Mouse (Mus musculus): ENCODE results near the gene Ndufs3.

Ndufs3 gene

DNA sequence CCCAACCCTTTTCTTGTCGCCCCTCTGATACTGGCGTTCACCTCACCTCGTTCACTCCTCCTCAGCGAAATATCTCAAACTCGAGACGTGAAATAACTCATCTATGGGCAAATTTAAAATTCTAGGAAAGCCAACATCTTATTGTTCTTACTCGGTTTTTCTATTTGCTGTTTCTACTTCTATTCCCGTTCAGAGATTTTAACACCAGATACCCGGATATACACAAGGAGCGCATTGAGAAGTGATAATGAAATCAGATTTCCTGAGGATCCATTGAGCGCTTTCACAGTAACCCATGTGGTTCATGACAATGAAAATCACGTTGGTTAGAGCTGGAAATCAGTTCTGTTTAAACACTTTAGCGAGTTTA, 57.0 kb downstream of the Ndufs3 start:
- no peak for DNase-seq

DNA sequence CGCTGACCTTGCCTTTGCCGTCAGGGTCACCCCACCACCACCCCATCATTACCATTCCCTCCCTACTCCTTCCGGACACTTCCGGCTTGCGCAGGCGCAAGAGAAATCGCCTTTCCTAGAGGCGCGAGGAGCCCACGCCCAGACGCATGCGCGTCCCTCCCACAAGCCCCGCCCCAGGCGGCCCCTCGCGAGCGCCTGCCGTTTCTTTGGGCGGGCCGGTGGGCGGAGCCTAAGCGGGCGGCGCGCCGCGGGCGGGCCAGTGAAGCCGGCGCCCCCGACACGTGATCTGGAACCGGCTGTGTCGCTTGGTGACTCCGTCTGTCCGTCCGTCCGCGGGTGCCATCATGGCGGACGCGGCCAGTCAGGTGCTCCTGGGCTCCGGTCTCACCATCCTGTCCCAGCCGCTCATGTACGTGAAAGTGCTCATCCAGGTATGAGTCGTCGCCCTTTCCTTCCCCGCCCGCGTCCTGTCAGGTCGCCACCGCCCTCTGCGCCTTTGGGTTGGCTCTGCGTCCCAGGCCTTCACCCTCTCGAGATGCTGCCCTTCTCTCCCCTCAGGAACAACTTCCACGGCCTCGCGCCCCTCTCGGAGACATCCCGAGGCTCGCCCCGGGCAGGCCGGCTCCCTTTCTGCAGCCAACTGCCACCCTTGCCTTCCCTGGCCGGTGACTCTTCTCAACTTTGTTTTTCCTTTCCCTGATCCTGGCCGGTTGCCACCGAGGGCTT, 57.5 kb downstream of the Ndufs3 start, which contains the start of gene Mtch2:
Gene Mtch2 (plus strand): TSS at position 201 of the 726 bp plus-strand sequence.
- peak; percentile 98 for DNase-seq

- DNase-seq = peak; percentile 12
These were observed 58.1 kb downstream of the Ndufs3 start for GRCm38 (mm10) chr2:90846597-90846954.

- no peak for DNase-seq
These were observed 58.5 kb downstream of the Ndufs3 start for GRCm38 (mm10) chr2:90846171-90846570.

- DNase-seq = no peak
These were observed 59.4 kb downstream of the Ndufs3 start for GRCm38 (mm10) chr2:90845234-90845633.

Measured in right cerebral cortex, postnatal 14 days (tissue).